Mouse (Mus musculus) kidney, adult 9 months (tissue): ENCODE data around the gene Pex5.
"Not testable (repeated sequence)": the region's sequence is repeated elsewhere in the genome, so short reads cannot be mapped to it uniquely, and the experiment has no call there.

Experiments used
- DNase-seq: peaks from one replicate; pipeline ENCODE4 v3.0.0; 2022

The Pex5 gene

DNA sequence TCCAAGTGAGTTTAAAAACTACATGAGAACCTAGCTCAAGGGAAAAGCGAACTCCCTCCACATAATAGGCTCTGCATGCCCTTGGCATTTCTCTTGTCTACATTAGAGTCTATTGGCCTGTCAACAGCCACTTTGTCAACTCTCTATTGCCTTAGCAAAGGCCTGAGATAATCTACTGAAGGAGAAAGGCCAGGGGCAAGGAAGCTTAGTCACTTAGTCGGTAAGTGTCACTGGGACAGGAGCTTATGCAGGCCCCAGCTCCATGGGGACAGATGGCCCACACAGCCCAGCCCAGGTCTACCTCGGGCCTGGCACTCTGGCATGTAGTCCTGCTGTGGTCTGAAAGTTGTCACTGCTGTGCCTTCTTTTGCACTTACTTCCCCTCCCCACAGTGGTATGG lies 11.7 kb upstream of the Pex5 start:
- DNase-seq = no peak

DNA sequence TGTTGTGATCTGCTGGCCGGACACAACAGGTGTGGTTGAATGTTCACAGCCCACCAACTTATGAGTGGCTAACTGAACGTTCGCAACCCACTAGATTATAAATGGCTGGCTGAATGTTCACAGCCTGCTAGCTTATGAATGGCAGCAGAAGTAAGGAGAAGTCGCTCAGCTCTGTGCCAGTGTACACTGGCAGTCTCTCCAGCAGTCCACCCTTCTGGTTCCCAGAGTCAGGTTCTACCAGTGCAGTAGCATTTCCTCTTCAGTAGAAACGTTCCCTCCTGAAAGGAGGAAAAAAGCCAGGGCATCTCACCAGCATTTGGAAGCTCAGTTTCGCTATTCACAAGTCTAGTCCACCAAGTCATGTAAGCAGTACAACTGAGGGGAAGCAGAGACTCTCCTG lies 10.7 kb upstream of the Pex5 start:
- DNase-seq = no peak

GRCm38 (mm10) chr6:124425042-124425441 lies 10.2 kb upstream of the Pex5 start:
- DNase-seq = peak; percentile 83

GRCm38 (mm10) chr6:124424068-124424498 lies 9.2 kb upstream of the Pex5 start:
- DNase-seq = no peak

GRCm38 (mm10) chr6:124418686-124419085 lies 3.8 kb upstream of the Pex5 start:
- peak; percentile 64 for DNase-seq

- DNase-seq = peak; percentile 96
These were observed 651 bp upstream of the Pex5 start for GRCm38 (mm10) chr6:124415347-124416088.

GRCm38 (mm10) chr6:124414150-124414926 lies 529 bp downstream of the Pex5 start:
- DNase-seq = peak; percentile 45

DNA sequence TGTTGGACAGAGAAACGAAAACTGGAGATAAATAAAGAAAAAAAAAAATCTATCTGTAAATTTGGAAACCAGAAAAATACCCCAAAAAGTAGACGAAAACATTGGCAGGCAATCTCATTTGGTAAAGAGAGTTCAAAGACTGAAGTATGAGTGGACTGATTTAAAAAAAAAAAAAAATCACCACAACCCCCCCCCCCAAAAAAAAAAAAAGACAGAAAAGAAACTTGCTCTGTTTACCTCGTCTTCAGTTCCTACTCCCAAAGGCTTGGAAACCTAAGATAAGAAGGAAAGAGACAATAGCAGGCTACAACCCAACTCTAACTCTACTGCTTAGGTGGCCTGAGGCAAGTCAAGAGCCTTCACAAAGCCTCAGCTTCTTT lies 1.1 kb downstream of the Pex5 start:
- DNase-seq = no peak

DNA sequence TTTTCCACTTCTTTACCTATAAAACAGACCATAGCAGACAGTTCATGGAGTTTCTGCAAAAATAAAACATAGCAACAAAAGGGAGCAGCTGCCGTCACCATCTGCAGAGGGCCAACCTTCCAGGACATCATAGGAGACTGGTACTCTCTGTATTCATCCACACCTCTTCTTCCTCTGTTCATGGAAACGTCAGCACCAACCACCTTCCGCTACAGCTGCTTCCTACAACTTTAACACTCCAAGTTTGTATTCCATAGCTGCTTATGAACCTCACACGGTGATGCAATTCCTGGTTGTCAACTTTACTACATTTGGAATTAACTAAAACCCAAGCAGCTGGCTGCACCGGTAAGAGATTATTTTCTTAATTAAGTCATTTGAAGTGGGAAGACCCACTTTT lies 6.5 kb downstream of the Pex5 start:
- DNase-seq = no peak

DNA sequence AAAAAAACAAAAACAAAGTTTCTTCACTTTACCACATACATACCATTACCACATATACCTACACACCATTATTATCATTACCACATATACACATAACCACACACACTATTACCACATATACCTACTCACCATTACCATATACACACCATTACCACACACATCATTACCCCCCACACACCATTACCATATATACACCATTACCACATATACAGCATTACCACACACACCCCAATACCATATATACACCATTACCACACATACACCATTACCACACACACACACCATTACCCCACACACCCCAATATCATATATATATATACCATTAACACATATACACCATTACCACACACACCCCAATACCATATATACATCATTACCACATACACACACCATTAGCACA lies 7.7 kb downstream of the Pex5 start:
- DNase-seq = no peak

DNA sequence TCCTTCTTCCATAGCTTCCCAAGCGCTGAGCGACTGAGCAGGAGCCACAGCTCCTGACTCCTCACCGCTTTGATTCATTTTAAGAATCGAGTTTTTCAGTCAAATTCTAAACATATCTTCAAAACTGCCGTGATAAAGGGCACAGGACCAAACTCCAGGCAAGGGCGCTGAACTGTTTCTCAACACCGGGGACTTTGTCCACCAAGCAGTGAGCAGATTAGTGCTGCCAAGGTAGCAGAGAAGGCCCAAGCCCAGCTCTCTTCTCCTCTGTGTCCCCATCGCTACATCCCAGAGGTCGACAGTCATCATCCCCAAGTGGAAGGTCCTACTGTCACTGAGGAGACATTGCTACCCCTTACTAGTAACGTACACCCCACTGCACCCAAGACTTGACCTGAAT lies 8.5 kb downstream of the Pex5 start:
- DNase-seq = peak; percentile 71

DNA sequence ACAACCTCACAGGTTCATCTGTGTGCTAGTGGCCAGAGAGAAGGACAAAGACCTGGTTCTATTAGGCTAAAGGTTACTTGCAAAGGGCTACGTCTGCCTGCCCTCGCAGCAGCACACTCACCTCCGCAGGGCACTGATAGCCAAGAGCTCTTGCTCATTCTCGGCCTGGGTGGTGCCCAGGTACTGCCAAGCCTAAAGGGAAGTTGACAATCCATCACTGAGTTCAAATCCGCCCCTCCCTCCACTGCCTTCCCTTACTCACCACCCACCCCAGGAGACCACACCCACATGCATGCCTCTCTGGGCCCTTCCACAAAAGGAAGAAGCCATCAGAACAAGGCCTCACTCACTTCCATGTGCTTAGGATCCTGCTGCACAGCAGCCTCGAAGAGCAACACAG lies 15.1 kb downstream of the Pex5 start:
- DNase-seq = no peak

DNA sequence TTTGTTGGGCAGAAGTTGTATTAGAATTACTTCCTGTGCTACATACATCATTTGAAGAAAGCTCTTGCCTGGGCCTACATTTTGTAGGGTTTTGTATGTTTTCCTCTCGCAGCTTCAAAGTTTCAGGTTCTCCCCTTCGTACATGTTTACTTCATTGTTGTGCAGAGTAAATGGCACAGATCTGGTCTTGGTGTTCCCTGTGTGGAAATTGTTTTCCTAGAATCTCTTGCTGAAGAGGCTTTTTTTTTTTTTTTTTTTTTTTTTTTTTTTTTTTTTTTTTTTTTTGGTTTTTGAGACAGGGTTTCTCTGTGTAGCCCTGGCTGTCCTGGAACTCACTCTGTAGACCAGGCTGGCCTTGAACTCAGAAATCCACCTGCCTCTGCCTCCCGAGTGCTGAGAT lies 19.9 kb downstream of the Pex5 start:
- not testable (repeated sequence) for DNase-seq

DNA sequence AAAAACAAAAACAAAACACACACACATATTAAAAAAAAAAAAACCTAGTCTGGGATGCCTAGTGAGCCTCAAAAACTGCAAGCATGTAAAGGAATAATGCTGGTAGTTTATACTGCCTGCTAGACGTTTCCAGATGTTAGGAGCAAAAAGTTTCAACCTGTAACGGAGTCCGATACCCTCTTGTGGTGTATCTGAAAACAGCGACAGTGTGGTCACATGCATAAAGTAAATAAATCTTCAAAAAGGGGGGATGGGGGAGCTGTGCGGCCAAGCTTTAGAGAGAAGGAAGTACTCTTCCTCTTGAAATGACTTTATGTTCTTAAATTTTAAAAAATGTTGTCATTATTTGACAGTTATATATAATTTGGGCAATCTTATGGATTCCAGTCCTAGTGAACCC lies 34.7 kb downstream of the Pex5 start:
- DNase-seq = no peak

DNA sequence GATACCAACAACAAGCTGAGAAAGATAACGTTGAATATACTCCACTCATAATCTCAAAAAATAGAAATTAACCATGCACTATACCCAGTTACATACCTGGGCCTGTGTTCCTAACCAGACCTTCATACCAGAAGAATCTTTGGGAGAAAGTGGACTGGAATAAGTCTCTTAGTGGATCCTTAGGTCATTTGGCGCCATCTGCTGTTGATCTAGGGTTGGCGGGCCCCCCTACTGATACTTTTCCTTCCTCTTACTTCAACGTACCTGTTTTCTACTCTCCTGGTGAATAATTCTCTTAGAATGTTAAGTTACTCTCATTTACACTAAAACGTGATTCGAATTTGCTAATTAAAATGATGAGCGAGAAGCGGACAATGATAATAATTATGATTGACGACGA lies 35.5 kb downstream of the Pex5 start:
- DNase-seq = peak; percentile 79

DNA sequence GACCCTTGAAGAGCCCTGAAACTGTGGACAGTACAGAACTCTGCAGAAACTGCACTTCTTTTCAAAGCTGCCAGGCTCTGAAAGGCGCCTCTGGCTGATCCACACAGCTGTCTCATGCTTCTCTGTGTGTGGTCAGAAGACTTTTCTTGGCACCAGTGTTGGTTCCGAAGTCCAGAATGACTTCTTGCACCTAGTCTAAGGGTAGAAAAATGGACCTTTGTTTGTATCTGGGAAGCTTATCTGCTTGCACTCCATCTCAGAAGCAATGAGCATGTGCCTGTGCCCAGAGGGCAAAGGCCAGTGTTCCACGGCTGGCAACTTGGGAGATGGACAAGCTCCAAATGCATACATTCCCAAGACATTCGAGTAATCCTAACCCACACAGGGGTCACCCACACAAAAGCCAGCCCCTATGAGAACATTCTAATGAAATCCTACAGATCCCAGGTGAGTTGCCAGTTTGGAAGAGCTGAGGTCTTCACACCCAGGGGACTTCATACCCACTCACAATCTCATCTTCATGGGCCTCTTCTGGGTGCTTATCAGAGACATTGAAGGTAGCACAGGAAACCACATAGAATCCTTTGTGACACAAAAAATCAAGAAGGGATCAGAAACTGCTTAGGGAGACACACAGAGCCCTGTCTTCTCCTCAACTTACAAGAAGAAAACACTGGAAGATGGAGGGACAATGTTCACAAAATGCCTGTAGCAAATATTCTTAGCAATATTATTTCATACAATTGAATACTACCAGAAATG lies 37.2 kb downstream of the Pex5 start:
- DNase-seq = peak; percentile 81

- no peak for DNase-seq
These were observed 38.6 kb downstream of the Pex5 start for GRCm38 (mm10) chr6:124376311-124376710.

GRCm38 (mm10) chr6:124375435-124375884 lies 39.4 kb downstream of the Pex5 start:
- DNase-seq = peak; percentile 36

DNA sequence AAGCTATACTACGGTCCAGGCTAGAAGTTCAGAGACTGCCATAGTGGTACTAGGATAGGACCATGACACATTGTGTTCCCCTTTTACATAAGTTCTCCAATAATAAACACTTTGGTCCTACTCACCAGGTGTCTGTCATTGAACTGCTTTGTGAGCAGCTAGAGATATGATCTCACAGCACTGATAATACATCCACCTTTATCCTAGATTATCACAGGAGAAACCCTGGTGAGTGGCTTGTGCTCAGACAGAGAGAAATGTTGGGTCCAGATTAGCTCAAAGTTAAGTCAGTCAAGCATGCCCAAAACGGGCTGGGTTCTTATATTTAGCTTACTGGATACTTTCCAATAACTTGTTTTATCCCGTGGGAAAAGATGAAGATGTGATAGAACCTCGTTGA lies 40.2 kb downstream of the Pex5 start:
- no peak for DNase-seq

DNA sequence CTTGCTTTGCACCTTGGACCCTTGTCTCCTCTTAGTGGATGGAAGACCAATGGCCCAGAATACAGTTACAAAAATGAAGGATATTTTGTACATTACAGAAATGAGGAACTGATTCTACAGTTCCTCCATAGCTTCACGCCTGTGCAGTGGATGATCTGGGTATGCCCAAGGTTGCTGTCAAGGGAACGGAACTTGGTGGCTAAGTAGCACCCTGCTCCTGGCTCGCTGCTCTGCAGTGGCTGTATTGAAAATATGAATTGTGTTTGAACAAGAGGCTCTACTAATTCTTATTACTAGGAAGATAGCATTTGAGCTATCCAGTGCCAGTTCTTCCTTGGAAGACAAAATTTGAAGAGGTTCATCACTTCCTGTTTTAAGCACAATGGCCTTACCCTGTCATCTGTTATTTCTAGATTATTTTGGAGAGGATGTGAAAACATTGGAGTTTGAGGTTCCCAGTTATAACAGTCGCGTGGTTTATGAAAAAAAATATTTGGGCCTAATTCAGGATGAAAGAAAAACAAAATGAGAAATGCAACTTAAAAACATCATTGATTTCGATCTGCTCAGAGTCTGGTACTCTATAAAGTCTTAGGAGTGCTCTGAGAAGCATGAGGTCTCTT lies 41.2 kb downstream of the Pex5 start:
- DNase-seq = no peak

DNA sequence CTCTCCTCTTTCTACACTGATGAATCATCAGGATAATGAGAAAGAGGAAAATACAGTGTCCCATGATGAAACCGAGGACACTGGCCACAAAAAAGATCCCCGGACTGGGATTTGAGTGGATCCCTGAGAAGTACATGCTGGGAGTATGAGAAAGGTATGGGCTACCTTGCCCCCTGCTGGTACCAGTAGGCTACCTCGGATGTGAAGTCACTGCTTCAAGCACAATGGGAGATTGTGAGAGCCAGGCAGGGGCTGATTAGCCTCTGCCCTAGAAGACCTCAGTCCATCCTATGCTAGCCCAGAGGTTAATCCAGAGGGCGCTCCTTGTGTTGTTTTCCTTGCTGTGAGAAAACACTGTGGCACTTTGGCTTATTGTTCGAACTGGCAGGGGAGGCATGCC lies 50.5 kb downstream of the Pex5 start:
- no peak for DNase-seq

DNA sequence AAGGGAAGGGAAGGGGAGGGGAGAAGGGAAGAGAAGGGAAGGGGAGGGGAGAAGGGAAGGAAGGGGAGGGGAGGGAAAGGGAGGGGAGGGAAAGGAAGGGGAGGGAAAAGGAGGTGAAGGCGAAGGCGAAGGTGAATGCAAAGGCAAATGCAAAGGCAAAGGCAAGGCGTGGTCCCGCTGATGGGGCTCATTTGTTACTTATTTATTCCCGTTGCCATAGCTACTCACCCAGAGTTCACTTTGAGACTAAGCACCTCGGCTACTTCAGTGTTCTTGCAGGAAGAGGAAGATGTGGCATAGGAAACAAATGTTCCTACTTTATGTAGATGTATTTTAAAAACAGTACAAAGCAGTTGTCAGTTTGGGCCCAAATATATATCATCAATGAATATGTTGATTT lies 54.3 kb downstream of the Pex5 start:
- DNase-seq = no peak

DNA sequence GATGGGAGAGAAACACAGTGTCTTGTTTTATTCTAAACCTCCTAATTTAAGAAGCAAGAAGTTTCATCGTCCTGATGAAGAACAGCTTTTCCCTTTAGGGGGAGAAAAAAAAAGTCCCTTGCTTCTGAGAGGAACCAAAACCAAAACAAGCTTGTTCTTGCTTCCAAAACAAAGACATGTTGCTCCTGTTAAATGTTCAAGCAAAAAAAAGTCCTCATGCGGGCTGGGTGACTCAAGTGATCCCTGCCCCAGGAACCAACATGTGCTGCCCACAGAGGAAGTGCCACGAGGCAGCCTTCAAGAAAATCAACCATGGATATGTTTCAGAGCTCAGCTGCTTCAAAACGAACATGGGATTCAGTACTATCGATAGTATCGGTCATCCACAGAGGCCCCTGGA lies 55.9 kb downstream of the Pex5 start:
- no peak for DNase-seq
